Mouse (Mus musculus): ENCODE results near the gene Smox. TPM values are rescaled to one million over a fixed set of nuclear protein-coding genes. Genes with fewer than 3 reads are reported as not detected.

Gene Smox
- polyA plus RNA-seq, 1 experiment from 2014 or later: 26.8 TPM

DNA sequence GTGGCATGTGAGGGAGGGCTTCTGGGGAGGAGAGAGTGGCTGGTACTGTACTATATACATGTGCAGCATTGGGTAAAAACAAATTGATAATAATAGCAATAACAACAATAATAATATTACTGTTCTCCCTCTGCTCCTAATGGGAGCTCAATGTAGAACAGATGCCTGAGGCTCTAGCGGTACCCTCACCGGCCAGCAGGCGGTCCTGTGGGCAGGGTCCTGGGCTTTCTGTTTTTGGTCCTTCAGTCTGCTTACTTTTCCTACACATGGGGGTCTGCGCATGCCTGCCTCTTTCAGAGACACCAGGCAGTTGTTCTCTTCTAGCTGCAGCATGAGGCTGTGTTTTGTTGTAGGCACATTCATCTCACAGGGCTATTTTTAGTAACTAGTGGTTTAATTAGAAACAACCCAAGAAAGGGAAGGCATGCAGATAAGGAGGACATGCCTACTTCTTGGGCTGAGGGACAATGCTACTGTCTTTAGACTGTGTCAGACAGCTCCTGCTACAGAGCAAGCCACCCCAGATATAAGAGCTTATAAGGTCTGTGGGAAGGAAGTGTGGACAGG is 22.8 kb downstream of the Smox start:
- H3K4me3 ChIP-seq (replicated peaks; ENCODE audit: low read depth, low read length): no peak overlapping the region
- no peak overlapping the region for H3K4me2 ChIP-seq (ENCODE audit: low read length)
- no peaks in the 10 kb centered on the region for H3K27me3 ChIP-seq (ENCODE audit: insufficient read depth, low read length)
- ATAC-seq (replicated peaks; ENCODE audit: low FRiP score, low read depth) (no peak), DNase-seq (ENCODE audit: low spot score) (no peak)
- H3K36me3 ChIP-seq (ENCODE audit: insufficient read depth, low read length): no peaks in the 10 kb centered on the region
- 90% methylated on average over 4 of the region's 4 CpGs for whole genome bisulfite sequencing
- no peak for TF ChIP-seq CTCF (IDR thresholded peaks at IDR 0.05; ENCODE audit: low read depth)
- peaks cover 5% of the 10 kb centered on the region for H3K4me1 ChIP-seq (replicated peaks; ENCODE audit: insufficient read depth, low read length)
- no peaks in the 10 kb centered on the region for H3K9me3 ChIP-seq (replicated peaks; ENCODE audit: low read length)
- no peak overlapping the region for H3K27ac ChIP-seq
- H3K9ac ChIP-seq (ENCODE audit: low read depth, low read length): no peak overlapping the region

DNA sequence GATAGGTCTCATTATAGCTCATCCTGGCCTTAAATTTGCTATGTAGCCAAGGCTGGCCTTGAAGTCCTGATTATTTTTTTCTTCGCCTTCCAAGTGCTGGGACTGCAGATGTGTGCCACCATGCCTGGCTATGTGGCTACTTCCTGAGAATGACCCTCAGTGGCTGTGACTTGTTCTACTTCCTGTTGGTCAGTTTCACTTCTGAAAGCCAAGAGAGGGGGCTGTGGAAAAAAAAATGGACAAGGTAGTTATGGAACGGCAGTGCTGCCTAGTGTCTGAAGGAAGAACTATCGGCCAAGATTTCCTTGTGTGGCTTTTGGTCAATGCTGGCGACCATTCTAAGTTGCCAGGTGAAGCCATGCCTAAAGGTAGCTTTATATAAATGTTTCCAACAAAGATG is 26.3 kb downstream of the Smox start:
- H3K9ac ChIP-seq (ENCODE audit: low read depth, low read length): no peak overlapping the region
- WGBS: 88% methylated on average over 4 of the region's 4 CpGs
- no peaks in the 10 kb centered on the region for H3K4me1 ChIP-seq (replicated peaks; ENCODE audit: insufficient read depth, low read length)
- H3K27me3 ChIP-seq (ENCODE audit: insufficient read depth, low read length): no peaks in the 10 kb centered on the region
- H3K4me3 ChIP-seq (replicated peaks; ENCODE audit: low read depth, low read length): no peak overlapping the region
- DNase-seq (ENCODE audit: low spot score) (no peak), ATAC-seq (replicated peaks; ENCODE audit: low FRiP score, low read depth) (no peak)
- no peak for TF ChIP-seq CTCF (IDR thresholded peaks at IDR 0.05; ENCODE audit: low read depth)
- H3K27ac ChIP-seq: no peak overlapping the region
- H3K36me3 ChIP-seq (ENCODE audit: insufficient read depth, low read length): no peaks in the 10 kb centered on the region
- H3K4me2 ChIP-seq (ENCODE audit: low read length): no peak overlapping the region
- H3K9me3 ChIP-seq (replicated peaks; ENCODE audit: low read length): no peaks in the 10 kb centered on the region

DNA sequence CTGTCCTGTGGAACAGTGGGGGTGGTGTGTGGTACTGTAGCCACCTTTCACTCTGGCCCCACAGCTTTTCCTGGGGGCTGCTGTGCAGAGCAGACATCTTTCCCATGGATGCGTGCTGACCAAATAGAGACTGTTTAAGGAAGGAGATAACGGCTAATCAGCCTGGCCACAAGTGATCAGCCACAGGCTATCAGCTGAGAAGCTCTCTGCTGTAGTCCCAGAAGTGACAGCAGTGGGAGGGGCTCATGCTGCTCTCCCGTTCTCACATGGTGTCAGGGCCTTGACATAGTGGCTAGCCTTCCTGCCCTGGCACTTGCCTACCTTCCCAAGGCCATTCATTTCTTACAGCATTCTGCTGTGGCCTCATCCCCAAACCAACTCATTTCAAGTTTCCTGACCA is 27.5 kb downstream of the Smox start:
- 56% methylated on average over 3 of the region's 3 CpGs for WGBS
- no peak for ATAC-seq (replicated peaks; ENCODE audit: low FRiP score, low read depth)
- no peaks in the 10 kb centered on the region for H3K27me3 ChIP-seq (ENCODE audit: insufficient read depth, low read length)

DNA sequence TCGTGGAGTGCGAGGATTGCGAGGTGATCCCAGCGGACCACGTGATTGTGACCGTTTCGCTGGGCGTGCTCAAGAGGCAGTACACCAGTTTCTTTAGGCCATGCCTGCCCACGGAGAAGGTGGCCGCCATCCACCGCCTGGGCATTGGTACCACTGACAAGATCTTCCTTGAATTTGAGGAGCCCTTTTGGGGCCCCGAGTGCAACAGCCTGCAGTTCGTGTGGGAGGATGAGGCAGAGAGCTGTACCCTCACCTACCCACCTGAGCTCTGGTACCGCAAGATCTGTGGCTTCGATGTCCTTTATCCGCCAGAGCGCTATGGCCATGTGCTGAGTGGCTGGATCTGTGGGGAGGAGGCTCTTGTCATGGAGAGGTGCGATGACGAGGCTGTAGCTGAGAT is 29.4 kb downstream of the Smox start:
- Histone ChIP-seq H3K27me3 (ENCODE audit: insufficient read depth, low read length) (no peaks in the 10 kb centered on the region), H3K9me3 (replicated peaks; ENCODE audit: low read length) (no peaks in the 10 kb centered on the region), H3K4me2 (ENCODE audit: low read length) (no peak overlapping the region), H3K4me3 (replicated peaks; ENCODE audit: low read depth, low read length) (no peak overlapping the region), H3K27ac (no peak overlapping the region), H3K9ac (ENCODE audit: low read depth, low read length) (no peak overlapping the region), H3K4me1 (replicated peaks; ENCODE audit: insufficient read depth, low read length) (no peaks in the 10 kb centered on the region), H3K36me3 (ENCODE audit: insufficient read depth, low read length) (no peaks in the 10 kb centered on the region)
- no peak for TF ChIP-seq CTCF (IDR thresholded peaks at IDR 0.05; ENCODE audit: low read depth)
- 96% methylated on average over 19 of the region's 19 CpGs for WGBS
- DNase-seq (ENCODE audit: low spot score) (no peak), ATAC-seq (replicated peaks; ENCODE audit: low FRiP score, low read depth) (no peak)

More for the DNA sequence above, 27.5 kb downstream of the Smox start:
- H3K9ac ChIP-seq (ENCODE audit: low read depth, low read length): no peak overlapping the region
- no peak for DNase-seq (ENCODE audit: low spot score)
- H3K27ac ChIP-seq: no peak overlapping the region
- no peak for TF ChIP-seq CTCF (IDR thresholded peaks at IDR 0.05; ENCODE audit: low read depth)
- H3K4me3 ChIP-seq (replicated peaks; ENCODE audit: low read depth, low read length): no peak overlapping the region
- H3K4me2 ChIP-seq (ENCODE audit: low read length): no peak overlapping the region
- H3K4me1 ChIP-seq (replicated peaks; ENCODE audit: insufficient read depth, low read length): no peaks in the 10 kb centered on the region
- no peaks in the 10 kb centered on the region for H3K9me3 ChIP-seq (replicated peaks; ENCODE audit: low read length)
- no peaks in the 10 kb centered on the region for H3K36me3 ChIP-seq (ENCODE audit: insufficient read depth, low read length)

DNA sequence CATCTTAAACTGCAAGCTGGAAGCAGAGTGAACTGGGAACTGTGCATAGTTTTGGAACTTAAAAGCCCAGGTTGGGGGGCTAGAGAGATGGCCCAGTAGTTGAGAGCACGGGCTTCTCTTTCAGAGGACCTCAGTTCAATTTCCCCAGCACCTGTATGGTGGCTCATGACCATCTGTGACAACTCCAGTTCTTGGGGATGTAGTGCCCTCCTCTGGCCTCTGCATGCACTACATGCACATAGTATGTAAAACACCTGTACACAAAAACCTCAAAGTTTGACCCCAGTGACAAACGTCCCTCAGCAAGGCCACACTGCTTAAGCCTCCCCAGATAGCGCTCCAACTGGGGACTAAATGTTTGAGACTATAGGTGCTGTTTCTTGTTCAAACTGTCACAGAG is 35.8 kb downstream of the Smox start:
- TF ChIP-seq CTCF (IDR thresholded peaks at IDR 0.05; ENCODE audit: low read depth): peak; percentile 68
- Histone ChIP-seq H3K36me3 (ENCODE audit: insufficient read depth, low read length) (no peaks in the 10 kb centered on the region), H3K4me3 (replicated peaks; ENCODE audit: low read depth, low read length) (no peak overlapping the region), H3K4me1 (replicated peaks; ENCODE audit: insufficient read depth, low read length) (no peaks in the 10 kb centered on the region), H3K27ac (no peak overlapping the region), H3K4me2 (ENCODE audit: low read length) (no peak overlapping the region), H3K9me3 (replicated peaks; ENCODE audit: low read length) (no peaks in the 10 kb centered on the region), H3K27me3 (ENCODE audit: insufficient read depth, low read length) (no peaks in the 10 kb centered on the region), H3K9ac (ENCODE audit: low read depth, low read length) (no peak overlapping the region)
- no peak for ATAC-seq (replicated peaks; ENCODE audit: low FRiP score, low read depth)
- WGBS: 57% methylated on average over 3 of the region's 3 CpGs
- peak; percentile 44 for DNase-seq (ENCODE audit: low spot score)

DNA sequence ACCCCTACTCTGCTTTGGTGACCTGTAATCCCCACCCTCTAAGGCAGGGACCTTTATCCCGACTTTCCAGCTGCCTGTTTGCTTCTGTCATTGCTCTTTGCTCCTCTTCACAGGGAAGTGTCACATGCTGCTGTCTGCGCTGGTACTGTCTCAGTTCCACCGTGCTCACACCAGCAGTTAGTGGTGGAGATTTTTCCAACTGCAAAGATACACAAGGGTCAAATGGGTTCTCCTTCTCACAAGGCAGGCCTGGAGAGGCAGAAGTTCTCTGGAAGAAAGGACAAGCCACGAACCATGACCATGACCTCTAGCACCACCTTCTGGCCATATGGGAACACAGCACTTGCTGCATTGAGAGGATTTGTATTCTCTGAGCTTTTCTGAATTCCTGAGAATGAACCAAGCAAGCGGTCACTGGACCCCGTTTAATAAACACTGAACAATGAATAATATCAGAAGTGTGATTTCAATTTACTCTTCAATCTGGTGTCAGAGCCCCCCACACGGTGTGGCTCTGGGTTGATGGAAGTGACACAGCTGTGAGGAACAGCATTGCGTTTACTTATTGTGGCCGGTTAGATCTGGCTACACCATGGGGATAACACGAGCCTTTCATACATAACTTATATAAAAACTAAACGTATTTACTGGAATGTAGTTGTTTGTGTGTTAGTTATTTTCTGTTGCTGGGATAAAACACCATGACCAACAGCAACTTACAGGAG is 38.8 kb downstream of the Smox start:
- peak; percentile 90 for DNase-seq (ENCODE audit: low spot score)
- 34% methylated on average over 11 of the region's 11 CpGs for WGBS
- ATAC-seq (replicated peaks; ENCODE audit: low FRiP score, low read depth): peak; percentile 71
- Histone ChIP-seq H3K4me2 (ENCODE audit: low read length) (no peak overlapping the region), H3K4me1 (replicated peaks; ENCODE audit: insufficient read depth, low read length) (no peaks in the 10 kb centered on the region), H3K27me3 (ENCODE audit: insufficient read depth, low read length) (no peaks in the 10 kb centered on the region), H3K9ac (ENCODE audit: low read depth, low read length) (no peak overlapping the region), H3K4me3 (replicated peaks; ENCODE audit: low read depth, low read length) (no peak overlapping the region), H3K27ac (no peak overlapping the region), H3K36me3 (ENCODE audit: insufficient read depth, low read length) (no peaks in the 10 kb centered on the region), H3K9me3 (replicated peaks; ENCODE audit: low read length) (no peaks in the 10 kb centered on the region)
- TF ChIP-seq CTCF (IDR thresholded peaks at IDR 0.05; ENCODE audit: low read depth): peak; percentile 91

Data from kidney, postnatal 0 days (tissue).